Comparison of ENCODE assay signal across 20 mouse cellular contexts in the genomic region with DNA sequence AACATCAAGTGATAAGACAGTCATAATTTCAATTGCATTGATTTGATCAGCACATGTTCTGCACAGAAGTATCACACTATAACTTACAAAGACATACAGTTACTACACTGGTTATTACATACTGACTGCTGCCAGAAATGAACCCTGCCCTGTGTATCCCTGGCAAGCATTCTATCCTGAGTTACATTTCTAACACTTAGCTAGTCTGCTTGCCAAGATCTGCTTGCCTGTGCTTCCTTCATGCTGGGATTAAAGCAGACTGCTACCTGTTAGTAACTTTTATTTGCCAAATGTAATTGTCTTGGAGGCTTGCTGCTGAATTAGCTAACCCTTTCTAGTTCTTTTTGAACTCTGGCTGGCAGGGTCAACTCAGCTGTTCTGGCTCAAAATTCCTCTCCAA. TPM values are rescaled to one million over a fixed set of nuclear protein-coding genes. Genes with fewer than 3 reads are reported as not detected.
"Had no signal": no experiment of that assay in that cellular context is flagged by ENCODE, and none has a peak within 500 bp of the region (broad histone marks: within the 10 kb centered on the region; RNA-seq: fewer than 3 reads in every experiment).

No protein-coding gene starts in this region.

- DNase-seq: liver; liver, embryonic 13.5 days; lung, embryonic 14.5 days; right cerebral cortex, adult 18-20 months; right cerebral cortex, postnatal 14 days; right cerebral cortex, postnatal 4 days; thymus, postnatal 25 days had no signal

- H3K9ac ChIP-seq: limb, embryonic 13.5 days; liver, embryonic 13.5 days; lung, embryonic 14.5 days; midbrain, embryonic 12.5 days; midbrain, embryonic 15.5 days; neural tube, embryonic 12.5 days; neural tube, embryonic 15.5 days had no signal

- H3K9me3 ChIP-seq: limb, embryonic 10.5 days; limb, embryonic 13.5 days; liver, embryonic 13.5 days; midbrain, embryonic 12.5 days; midbrain, embryonic 15.5 days; neural tube, embryonic 12.5 days; neural tube, embryonic 15.5 days had no signal

- H3K4me3 ChIP-seq: limb, embryonic 10.5 days; limb, embryonic 13.5 days; liver, embryonic 13.5 days; midbrain, embryonic 12.5 days; midbrain, embryonic 15.5 days; neural tube, embryonic 12.5 days; neural tube, embryonic 15.5 days had no signal

- H3K4me1 ChIP-seq: limb, embryonic 10.5 days; limb, embryonic 13.5 days; liver, embryonic 13.5 days; midbrain, embryonic 12.5 days; midbrain, embryonic 15.5 days; neural tube, embryonic 12.5 days; neural tube, embryonic 15.5 days had no signal

- H3K4me2 ChIP-seq: limb, embryonic 13.5 days; liver, embryonic 13.5 days; lung, embryonic 14.5 days; midbrain, embryonic 12.5 days; midbrain, embryonic 15.5 days; neural tube, embryonic 12.5 days; neural tube, embryonic 15.5 days had no signal

- ATAC-seq: hindbrain, postnatal 0 days; inflammation-experienced regulatory T-cells, adult 6 months; intestine, embryonic 16.5 days; lung, postnatal 0 days; midbrain, embryonic 15.5 days had no signal

- H3K27me3 ChIP-seq: limb, embryonic 13.5 days; liver, embryonic 13.5 days; midbrain, embryonic 12.5 days; midbrain, embryonic 15.5 days; neural tube, embryonic 12.5 days; neural tube, embryonic 15.5 days had no signal

- H3K27ac ChIP-seq: hindbrain, postnatal 0 days; limb, embryonic 10.5 days; limb, embryonic 13.5 days; liver, embryonic 13.5 days; macrophage; midbrain, embryonic 12.5 days; midbrain, embryonic 15.5 days; neural tube, embryonic 12.5 days; neural tube, embryonic 15.5 days had no signal

RNA-seq across cellular contexts. Expression of gene Ern2, which starts 45.0 kb away (rescaled TPM):
- total RNA-seq: megakaryocyte, adult 5-6 weeks had no signal
- polyA plus RNA-seq: inflammation-experienced regulatory T-cells, adult 6 months; limb, embryonic 10.5 days; liver, embryonic 13.5 days; liver, embryonic 16.5 days; lung, embryonic 14.5 days; macrophage had no signal
